Mouse (Mus musculus) bone marrow, adult 2 months (tissue): ENCODE measurements around the gene Epn2. TPM values are rescaled to one million over a fixed set of nuclear protein-coding genes. Genes with fewer than 3 reads are reported as not detected.

Source experiments
- H3K27ac ChIP-seq: fragments of 200-500 bp; 2 replicates; pipeline ENCODE4 v1.5.1; 2012; ENCODE audit warnings: low read depth, mild to moderate bottlenecking, control low read depth, inconsistent platforms, low read length; ENCODE audit not compliant: control insufficient read depth, poor library complexity, insufficient read depth
- H3K4me1 ChIP-seq: fragments of 200-500 bp; 2 replicates; pipeline ENCODE4 v1.6.1; 2011; ENCODE audit warnings: low read length; ENCODE audit not compliant: control insufficient read depth, insufficient read depth
- H3K4me3 ChIP-seq: fragments of 200-500 bp; replicated peaks from 2 replicates; pipeline ENCODE3; 2011; ENCODE audit warnings: mild to moderate bottlenecking, low read depth, low read length, control low read depth; ENCODE audit not compliant: control insufficient read depth
- CTCF ChIP-seq: fragments of 200-500 bp; IDR thresholded peaks from 2 replicates; pipeline ENCODE4 v1.5.1; 2011; ENCODE audit warnings: low read length, control low read depth; ENCODE audit not compliant: control insufficient read depth, insufficient read depth
- POLR2A ChIP-seq: fragments of 200-500 bp; IDR thresholded peaks from 2 replicates; pipeline ENCODE4 v1.6.1; 2011; ENCODE audit warnings: low read depth, mild to moderate bottlenecking, control low read depth, low read length, borderline replicate concordance; ENCODE audit not compliant: control insufficient read depth
- WGBS: fragments of 180-500 bp; shearing (Covaris S2); methylation state at CpG from one replicate; pipeline ENCODE4 v1.1.7; 2018; 5-methylcytosine and 5-hydroxymethylcytosine counted together
- polyA plus RNA-seq: library from polyadenylated mRNA; stranded (reverse); fragments of >200 nt; gene quantifications from 2 replicates; pipeline ENCODE4 v1.2.4, GENCODE M21; 2011; ENCODE audit warnings: low replicate concordance; ENCODE audit not compliant: missing spikeins, insufficient read depth, insufficient read length

The Epn2 gene
- polyA plus RNA-seq, 1 experiment, result 11.3 TPM

- TF ChIP-seq CTCF (no peak), POLR2A (no peak)
- Histone ChIP-seq H3K27ac (no peak overlapping the region), H3K4me1 (no peaks in the 10 kb centered on the region), H3K4me3 (no peak overlapping the region)
- WGBS, result under 1% methylated on average over 5 of the region's 5 CpGs
Measured at GRCm38 (mm10) chr11:61562421-61562820, 17.1 kb downstream of the Epn2 start.

- H3K4me1 ChIP-seq, result no peaks in the 10 kb centered on the region
- TF ChIP-seq POLR2A (no peak), CTCF (no peak)
- H3K27ac ChIP-seq, result no peak overlapping the region
- WGBS, result 78% methylated on average over 5 of the region's 5 CpGs
- no peak overlapping the region for H3K4me3 ChIP-seq
Measured at GRCm38 (mm10) chr11:61559572-61559971, 19.9 kb downstream of the Epn2 start.

DNA sequence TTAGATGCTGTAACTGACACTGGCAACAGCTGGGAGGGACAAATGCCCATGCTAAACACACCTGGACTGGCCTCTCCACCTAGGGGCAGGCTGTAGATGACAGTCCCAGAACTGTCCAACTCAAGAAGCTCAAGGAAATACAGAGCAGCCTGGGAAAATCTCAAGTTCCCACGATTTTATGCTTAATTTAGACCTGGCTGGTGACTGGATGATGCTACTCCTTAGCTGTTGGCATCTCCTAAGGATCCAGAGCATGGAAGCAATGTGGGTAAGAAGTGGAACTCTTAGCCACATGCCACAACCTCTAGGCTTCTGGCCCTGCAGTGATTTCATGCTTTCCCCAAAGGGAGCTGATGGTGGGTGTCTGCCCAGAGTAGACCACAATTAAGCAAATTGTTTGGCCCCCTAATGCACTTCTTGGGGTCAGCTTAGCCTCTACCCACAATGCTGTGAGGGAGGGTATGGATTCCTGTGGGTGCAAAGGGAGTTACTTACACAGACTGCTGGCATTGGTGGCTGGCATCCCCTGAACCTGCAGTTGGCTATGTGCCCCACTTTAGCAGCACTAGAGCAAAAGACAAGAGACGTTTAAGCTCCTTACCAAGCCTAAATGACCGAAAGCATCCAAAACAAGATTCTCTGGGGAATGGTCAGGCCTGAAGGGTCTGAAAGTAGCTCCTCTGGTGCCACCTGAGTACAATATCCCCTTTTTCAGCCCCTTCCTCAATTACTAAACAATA is 26.3 kb downstream of the Epn2 start:
- Histone ChIP-seq H3K4me1 (no peaks in the 10 kb centered on the region), H3K27ac (no peak overlapping the region), H3K4me3 (no peak overlapping the region)
- TF ChIP-seq POLR2A, result no peak
- no peak for TF ChIP-seq CTCF
- WGBS, result 59% methylated on average over 3 of the region's 3 CpGs

DNA sequence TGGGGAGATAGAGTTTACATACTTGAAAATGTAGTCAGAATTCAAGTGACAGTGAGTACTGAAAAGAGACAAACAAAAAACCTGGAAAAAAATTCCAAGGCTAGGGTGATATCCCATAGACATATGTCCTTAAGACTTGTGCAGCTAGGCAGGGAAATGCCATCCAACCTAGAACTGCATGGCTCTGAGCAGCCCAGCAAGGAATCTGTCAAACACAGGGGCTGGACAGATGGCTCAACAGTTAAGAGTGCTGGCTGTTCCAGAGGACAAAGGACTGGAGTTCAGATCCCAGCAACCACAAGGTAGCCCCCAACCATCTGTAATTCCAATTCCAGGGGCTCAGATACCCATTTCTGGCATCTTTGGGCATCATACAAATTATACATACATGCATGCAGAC is 28.9 kb downstream of the Epn2 start:
- Histone ChIP-seq H3K4me1 (no peaks in the 10 kb centered on the region), H3K4me3 (no peak overlapping the region), H3K27ac (no peak overlapping the region)
- TF ChIP-seq CTCF (no peak), POLR2A (no peak)

GRCm38 (mm10) chr11:61547710-61548109 is 31.8 kb downstream of the Epn2 start:
- no peak overlapping the region for H3K27ac ChIP-seq
- no peak overlapping the region for H3K4me3 ChIP-seq
- TF ChIP-seq POLR2A (no peak), CTCF (no peak)
- no peaks in the 10 kb centered on the region for H3K4me1 ChIP-seq
- 76% methylated on average over 4 of the region's 4 CpGs for WGBS

GRCm38 (mm10) chr11:61546452-61546851 is 33.0 kb downstream of the Epn2 start:
- no peak overlapping the region for H3K4me3 ChIP-seq
- no peaks in the 10 kb centered on the region for H3K4me1 ChIP-seq
- TF ChIP-seq CTCF (no peak), POLR2A (no peak)
- 84% methylated on average over 10 of the region's 10 CpGs for WGBS
- H3K27ac ChIP-seq, result no peak overlapping the region

DNA sequence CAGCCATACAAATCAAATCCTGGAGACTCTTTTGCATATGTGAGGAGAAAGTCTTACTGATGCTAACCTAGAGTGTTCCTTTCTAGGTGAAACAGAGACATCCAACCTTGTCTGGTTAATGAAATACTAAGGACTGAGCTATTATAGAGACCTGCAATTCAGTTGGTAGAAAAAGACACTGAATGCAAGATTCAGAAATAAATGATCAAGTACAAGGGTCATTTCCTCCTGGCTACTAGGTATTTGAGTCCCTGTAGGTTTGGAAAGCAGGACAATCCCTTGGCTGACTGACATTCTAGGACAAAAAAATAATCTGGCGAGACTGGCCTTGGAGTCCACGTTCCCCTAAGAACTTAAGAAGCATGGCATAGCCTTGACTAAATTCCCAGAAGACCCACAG is 33.9 kb downstream of the Epn2 start:
- Histone ChIP-seq H3K4me1 (no peaks in the 10 kb centered on the region), H3K4me3 (no peak overlapping the region), H3K27ac (no peak overlapping the region)
- no peak for TF ChIP-seq CTCF
- 79% methylated on average over 2 of the region's 2 CpGs for WGBS

DNA sequence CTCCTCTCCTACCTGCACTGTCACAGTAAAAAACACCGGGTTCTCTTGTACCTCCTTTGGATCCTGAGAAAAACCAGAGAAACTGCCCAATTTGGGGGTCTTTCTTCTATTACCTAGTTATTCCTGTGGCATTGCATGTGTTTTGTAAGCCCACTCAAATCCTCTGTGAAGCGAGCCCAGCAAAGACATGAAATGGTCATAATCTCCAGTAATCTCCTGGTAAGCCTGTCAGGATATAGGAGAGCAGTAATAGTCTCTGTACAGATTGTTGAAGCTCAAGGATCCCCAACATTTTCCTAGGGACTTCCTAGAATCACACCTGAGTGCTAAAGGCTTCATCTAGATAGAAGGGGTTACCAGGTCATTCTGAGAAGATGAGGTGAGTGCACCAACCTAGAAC is 38.4 kb downstream of the Epn2 start:
- TF ChIP-seq POLR2A (no peak), CTCF (no peak)
- no peaks in the 10 kb centered on the region for H3K4me1 ChIP-seq
- no peak overlapping the region for H3K27ac ChIP-seq
- H3K4me3 ChIP-seq, result no peak overlapping the region
- 70% methylated on average over 2 of the region's 2 CpGs for WGBS

DNA sequence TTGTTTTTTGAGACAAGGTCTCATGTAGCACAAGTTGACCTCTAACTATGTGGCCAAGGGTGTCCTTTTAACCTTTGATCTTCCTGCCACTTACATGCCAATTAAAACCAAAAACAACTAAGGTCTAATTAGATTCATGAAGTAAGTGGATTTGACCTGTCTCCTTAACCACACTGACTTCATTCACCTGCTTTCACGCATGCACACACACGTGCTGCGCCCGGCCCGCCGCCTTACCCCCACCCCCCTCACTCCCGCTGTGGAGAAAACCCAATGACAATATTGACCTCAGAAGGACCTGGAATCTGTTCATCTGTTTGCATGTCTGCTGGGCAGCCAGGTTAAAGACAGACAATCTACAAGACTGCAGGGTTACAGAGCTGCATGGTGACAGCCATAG is 38.8 kb downstream of the Epn2 start:
- no peak for TF ChIP-seq CTCF
- TF ChIP-seq POLR2A, result no peak
- no peak overlapping the region for H3K27ac ChIP-seq
- no peaks in the 10 kb centered on the region for H3K4me1 ChIP-seq
- H3K4me3 ChIP-seq, result no peak overlapping the region
- 90% methylated on average over 7 of the region's 7 CpGs for WGBS
